Mouse (Mus musculus) naive thymus-derived CD4-positive, alpha-beta T cell, adult 2 months (primary cell): ENCODE measurements around the gene Csmd2.

Experiments
- DNase-seq: peaks from one replicate; pipeline ENCODE4 v3.0.0-alpha.2; 2011; ENCODE audit warnings: low read depth

Csmd2 gene

DNA sequence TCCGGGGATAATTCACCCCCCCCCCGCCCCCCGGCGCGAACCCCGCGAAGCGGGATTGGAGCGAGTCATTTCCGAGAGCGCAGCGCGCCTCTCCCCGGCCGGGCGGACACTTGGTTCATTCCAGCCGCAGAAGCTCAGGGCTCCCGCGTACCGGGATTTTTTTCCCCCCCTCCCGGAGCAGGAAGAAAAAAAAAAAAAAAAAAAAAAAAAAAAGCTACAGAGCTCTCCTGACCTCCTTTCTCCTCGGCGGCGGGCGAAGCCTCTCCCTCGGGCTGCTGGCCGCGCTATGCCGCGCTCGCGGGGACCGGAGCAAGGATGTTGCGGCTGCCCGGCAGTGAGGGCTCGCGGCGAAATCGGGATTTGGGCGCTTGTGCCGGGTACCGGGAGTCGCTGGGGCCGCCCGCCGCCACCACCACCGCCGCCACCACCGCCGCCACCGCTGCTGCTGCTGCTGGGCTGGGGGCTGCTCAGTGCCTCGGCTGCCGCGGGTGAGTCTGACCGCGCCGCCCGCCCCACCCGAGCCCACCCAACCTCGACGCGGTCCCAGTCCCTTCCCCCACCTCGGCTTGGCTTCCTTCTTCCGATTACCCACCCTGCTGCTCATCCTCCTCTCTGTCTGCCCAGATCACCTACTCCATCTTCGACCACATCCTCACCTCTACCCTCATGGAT is at the start of gene Csmd2:
Gene Csmd2, plus strand, starts transcription at position 74 of the 672 bp plus-strand sequence.
- no peak for DNase-seq

DNA sequence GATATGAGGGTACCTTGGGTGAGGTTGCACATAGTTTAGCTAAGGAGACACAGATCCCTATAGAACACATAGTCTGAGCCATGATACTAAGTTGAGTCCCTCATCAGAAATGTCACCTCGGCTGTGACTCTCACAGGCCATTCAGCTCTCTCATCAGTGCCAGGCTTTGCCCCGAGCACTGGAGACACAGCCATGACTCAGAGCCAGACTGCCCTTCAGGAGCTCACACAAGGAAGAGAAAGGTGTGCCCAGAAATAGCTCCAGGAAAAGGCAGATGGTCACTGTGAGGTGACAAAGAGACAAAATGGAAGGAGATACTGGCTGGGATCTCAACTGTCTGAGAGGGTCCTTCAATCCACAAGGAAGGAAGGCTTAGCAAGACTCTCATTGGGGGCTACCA is 40.0 kb upstream of the Csmd2 start:
- no peak for DNase-seq

DNA sequence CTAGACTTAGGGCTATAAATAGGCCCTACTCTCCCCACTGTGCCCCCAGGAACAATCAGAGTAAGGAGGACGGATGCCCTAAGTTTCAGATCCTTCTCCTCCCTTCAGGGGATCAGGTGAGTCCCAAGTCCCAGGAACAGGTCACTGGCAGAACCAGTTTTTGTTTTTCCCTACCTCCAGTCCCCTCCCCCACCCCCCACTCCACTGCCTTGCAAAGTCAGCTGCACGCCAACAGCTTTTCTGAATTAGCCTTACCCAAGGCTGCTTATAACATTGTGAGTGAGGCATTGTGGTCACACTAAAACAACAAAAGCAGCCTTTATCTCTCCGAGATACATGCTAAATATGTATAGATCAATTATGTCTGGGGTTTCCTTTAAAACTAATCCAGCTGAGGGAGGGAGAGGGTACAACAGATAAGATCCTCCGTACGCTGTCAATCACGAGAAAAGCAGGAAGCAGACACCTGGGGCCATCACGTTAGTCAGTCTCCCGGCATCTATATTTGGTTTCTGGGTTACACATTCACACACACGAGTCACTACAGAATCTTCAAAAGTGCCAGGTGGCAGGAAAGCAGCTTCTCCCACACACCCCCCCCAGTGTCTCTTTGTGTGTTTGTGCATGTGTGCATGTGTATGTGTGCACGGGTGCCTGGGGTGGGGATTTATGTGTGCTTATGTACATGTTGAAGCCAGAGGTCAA is 34.5 kb upstream of the Csmd2 start:
- no peak for DNase-seq

DNA sequence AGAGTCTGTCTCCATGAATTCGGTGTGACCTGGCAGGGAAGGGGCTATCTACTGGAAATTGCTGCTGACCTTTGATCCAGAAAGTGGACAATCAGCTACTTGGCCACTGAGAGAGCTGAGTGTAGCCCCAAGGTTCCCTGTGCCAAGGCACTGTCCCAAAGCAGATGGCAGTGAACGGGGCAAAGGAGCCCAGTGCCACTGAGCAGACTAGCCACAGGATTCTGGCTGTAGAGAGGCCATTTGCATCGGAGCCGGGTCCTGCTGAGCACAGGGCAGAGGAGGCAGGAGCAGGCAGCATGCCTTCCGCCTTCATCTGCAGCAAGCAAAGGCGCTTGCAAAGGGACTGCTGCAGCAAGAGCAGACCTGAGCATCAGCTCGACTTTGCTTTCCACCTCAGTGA is 18.6 kb upstream of the Csmd2 start:
- DNase-seq: no peak

GRCm38 (mm10) chr4:127970018-127970421 is 17.6 kb upstream of the Csmd2 start:
- DNase-seq: no peak

GRCm38 (mm10) chr4:127970901-127971868 is 16.5 kb upstream of the Csmd2 start, which contains the start of gene CK137956:
Gene CK137956 (minus strand): TSS chr4:127970951.
- DNase-seq: no peak

DNA sequence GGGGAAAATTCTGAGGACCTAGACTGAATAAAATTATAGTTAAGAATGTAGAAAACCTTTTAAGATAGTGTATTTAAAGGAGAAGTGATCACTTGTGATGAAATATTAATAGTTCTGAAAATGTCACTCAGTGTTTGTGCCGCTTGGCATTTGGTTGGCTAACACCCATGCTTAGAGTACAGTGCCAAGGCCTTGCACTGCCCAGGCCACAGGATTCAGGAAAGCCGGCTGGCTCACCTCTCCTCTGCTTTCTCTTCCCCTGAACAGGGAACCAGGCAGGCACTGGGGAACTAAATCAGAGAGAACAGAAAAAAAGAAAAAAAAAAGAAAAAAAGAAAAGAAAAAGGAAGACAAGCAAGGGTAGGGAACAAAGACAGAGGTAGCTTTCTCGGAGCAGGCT is 14.7 kb upstream of the Csmd2 start:
- DNase-seq: no peak

DNA sequence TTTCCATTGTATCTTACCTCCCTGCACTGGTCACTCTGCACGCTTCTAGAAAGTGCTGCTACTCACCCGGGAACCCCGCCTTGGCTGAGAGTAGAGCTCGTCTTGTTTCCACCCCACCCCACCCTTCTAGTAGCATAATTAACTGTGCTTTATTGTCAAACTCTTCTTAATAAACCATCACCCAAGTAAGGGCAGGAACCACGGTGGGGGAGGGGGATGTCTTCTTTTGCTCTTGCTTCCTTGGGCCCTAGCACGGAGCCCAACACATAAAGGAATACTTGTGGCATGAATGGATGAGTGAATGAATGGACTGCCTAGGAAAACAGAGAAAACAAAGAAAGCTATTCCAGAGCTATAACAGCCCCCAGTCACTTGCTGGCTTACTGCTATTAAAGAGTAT is 6.5 kb upstream of the Csmd2 start:
- DNase-seq: no peak

DNA sequence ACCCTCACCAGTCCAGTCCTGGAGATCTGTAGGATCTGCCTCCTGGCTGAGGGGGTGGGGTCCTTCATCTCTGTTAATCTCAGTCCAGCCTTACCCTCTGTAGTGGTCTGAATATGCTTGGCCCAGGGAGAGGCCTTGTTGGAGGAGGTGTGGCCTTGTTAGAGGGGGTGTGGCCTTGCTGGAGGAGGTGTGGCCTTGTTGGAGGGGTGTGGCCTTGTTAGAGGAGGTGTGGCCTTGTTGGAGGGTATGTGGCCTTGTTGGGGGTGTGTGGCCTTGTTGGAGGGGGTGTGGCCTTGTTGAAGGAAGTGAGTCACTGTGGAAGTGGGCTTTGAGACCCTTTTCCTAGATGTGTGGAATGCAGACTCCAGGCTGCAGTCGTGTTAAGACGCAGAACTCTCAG is 3.2 kb upstream of the Csmd2 start:
- DNase-seq: no peak

GRCm38 (mm10) chr4:127985874-127986273 is 1.8 kb upstream of the Csmd2 start:
- no peak for DNase-seq

DNA sequence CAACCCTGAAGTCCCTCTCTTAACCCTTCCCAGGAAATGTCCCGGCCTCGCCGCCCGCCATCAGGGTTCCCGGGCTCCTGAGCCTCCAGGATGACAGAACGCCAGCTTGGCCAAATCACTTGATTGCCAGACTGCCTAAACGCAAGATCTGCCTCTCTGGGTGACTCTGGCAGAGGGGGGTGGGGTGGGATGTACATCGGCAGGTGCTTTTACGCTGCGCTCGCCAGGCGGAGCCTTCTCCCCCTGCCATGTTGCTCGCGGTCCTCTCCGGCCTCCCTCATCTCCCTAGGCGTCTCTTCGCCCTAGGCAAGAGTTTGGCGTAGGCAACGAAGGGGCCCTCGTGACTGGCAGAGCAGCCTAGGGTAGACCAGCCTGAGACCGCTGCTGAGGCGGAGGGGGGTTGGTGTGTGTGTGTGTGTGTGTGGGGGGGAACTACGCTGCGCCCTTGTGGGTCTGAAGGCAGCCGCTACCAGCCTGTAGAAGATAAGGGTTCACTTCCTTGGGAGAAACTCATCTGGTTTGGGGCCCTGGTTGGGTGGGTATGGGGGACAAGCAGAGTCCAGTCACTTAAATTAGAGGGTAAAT is 1.1 kb upstream of the Csmd2 start:
- DNase-seq: no peak

- no peak for DNase-seq
Measured at GRCm38 (mm10) chr4:127987270-127987669, 387 bp upstream of the Csmd2 start.

DNA sequence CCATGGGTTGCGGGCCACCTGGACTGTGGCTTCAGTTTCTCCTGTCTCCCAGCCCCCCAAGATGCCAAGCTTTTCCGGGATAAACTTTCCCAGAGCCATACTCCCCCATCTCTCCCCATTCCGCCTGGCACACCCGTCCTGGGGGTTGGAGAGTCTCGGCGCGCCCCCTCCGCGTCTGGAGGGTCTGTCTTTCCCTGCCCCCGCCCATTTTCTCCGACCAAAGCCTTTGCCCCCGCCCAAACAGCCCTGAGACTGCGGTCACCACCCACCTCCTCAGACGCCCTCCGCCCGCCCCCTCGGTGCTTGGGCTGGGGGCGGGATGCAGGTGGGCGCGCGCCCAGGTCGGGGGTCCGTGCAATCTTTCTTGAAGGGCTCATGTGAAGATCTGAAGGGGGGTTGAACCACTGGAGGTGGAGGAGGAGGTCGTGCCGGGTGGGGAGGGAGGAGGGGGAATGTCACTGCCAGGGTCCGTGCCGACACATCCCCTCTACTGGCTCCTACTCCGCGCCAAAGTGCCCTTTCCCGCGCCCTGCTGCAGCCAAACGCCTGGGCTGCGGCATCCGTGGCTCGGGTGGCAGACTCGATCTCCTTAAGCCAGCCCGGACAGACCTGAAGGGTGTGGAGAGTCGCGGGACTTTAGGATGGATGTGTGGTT is 996 bp downstream of the Csmd2 start:
- DNase-seq: no peak

DNA sequence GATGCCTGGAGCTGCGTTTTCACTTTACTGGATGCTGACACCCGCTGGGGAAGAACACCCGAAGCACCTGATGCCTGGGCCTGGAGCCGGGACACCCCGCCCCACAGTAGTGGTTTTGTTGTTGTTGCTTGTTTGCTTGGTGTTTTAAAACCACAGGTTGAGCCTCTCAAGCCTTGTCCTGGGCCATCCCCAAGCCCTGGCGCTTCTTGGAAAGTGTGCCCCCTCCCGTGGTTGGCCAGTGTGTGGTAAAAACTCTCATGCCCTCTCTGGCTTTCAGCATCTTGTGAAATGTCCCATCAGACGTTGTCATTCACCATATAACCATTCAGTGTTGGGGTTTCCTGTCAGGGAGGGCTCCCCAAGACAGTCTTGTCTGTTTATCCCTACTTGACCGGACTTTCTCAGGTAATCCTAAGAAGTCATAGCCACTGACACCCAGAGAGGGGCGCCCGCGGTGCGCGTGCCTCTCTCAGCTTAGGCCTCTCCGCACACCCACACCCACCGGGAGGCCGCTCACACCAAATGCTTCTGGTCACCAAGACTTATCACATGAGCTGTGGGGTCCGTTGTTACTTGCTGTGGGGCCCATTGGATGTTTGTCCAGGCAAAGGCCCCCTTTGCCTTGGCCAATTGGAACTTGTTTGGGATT is 1.8 kb downstream of the Csmd2 start:
- no peak for DNase-seq

- no peak for DNase-seq
Measured at GRCm38 (mm10) chr4:127999281-127999680, 11.6 kb downstream of the Csmd2 start.

DNA sequence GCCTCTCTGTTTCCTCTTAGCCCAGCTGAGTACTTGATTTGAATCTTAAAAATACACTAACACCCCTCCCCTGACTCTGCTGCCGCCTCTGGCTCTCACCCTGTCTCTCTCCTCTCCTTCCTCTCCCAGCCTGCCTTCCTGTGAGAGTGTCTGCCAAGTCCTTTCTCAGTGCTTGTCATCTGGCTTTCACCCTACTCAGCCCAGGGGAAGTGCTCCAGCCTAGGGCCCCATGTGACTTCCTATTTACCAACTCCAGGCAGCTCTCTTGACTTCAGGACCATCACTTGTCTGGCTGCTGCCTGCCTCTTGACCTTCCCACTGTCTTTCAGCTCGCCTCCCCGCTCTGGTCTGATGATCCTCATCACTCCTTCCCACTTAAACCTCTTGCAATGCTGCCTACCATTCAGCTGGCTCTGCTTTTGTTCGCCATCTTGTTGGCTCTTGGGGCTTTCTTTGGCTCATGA is 15.0 kb downstream of the Csmd2 start:
- DNase-seq: no peak

DNA sequence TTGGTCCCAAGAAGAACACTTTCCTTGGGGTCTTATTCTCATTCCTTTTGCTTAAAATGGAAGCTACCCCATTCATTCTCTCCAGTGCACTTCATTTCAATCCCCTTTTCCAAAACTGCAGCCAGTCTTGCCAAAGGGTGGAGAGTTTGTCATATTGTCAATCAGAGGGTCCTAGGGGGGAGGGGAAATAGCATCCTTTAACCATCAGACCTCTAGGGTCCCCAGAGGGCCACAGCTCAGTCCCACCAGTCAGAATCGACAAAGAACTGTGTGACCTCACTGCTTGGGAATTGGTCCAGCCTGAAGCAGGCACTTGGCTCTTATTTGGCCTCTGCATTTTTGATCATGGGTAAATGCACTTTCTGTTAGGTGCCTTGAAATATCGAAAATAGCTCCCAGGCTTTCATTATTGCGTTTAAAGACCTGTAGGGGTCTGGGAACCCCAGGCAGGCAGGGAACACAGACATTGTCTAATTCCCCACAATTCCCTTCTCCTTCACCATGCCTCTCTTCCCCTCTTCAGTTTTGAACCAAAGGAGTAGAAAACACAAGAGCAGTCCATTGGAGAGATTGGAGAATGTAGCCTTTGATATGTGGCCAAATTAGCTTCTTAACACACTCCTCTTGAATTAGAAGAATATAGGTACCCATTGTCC is 17.3 kb downstream of the Csmd2 start:
- no peak for DNase-seq

DNA sequence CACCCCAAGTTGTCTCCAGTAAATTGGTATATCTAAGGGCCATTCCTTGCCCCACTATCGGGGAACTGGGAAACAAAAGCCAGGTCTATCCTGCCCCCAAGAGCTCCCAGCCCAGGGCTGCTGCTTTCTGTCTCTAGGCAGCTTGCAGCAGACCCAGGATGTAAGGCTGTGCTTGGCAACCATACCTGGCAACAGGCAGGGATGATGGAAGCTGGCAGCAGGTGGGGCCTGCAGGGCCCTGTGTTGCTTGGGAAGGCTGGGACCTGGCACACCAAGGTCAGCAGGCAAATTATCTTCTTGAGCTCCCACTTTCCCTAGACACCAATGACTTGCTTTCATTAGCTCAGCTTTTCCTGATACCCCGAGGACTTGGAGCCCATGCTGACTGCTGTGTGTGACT is 31.8 kb downstream of the Csmd2 start:
- DNase-seq: no peak

- no peak for DNase-seq
Measured at GRCm38 (mm10) chr4:128028294-128028693, 40.6 kb downstream of the Csmd2 start.

DNA sequence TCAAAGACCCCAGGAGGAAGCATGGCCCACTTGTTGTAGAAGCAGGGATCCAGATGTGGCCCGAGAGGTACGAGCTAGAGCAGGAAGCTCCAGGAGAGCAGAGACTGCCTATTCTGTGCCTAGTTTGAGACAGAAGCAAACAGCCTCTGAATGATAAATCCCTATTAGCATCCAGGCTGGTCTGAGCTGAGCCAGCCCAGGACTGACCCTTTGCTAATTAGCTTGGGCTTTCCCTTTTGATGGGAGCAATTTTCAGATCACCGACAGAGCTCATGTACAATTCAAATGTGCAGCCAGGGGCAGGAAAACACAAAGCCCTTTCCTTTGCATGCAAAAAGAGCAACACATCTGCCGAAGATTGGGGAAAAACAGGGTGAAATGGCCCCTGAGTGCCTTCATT is 54.2 kb downstream of the Csmd2 start:
- DNase-seq: no peak

- no peak for DNase-seq
Measured at GRCm38 (mm10) chr4:128042626-128043025, 55.0 kb downstream of the Csmd2 start.
